Mouse (Mus musculus): ENCODE measurements around the gene Olfr747.

DNA sequence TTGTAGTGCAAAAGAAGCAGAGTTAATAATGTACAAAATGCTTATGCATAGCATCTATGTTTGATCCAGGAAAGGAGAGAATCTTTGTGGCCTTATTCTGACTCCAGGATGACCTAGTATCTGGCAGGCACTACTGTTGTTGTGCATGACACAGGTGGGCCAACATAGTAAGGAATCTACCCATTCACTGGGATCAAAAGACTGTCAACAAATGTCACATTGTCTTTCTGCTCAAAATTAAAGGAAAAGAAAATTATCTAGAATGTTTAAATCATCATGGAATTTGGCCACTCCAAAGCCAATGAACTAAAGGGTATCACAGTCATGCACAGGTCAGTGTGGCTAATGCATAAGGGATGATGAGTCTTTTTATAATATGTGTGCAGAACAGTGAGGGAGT is 46.2 kb downstream of the Olfr747 start, which contains the start of gene Olfr746:
- TF ChIP-seq GATA1 (IDR thresholded peaks at IDR 0.05; ENCODE audit: low read length) = no peak
- no peak for TF ChIP-seq TAL1 (IDR thresholded peaks at IDR 0.05; ENCODE audit: low read length)

All from erythroblast, embryonic 14.5 days (primary cell).